Comparison of ENCODE assay signal across 8 mouse cellular contexts in genomic region chr9:98424725-98425210, GRCm38 (mm10). TPM values are rescaled to one million over a fixed set of nuclear protein-coding genes. Genes with fewer than 3 reads are reported as not detected.
DNase-seq lines count a peak whose midpoint lies in the region; ATAC-seq and TF ChIP-seq lines count a peak whose summit lies in the region.

No protein-coding gene starts in this region.

- no peaks in the 10 kb centered on the region for H3K27me3 ChIP-seq in embryonic facial prominence, embryonic 13.5 days
- H3K27me3 ChIP-seq in heart, embryonic 15.5 days, result peaks cover 12% of the 10 kb centered on the region; the same call in 1 of the 2 replicates
- no peaks in the 10 kb centered on the region for H3K27me3 ChIP-seq in stomach, embryonic 15.5 days (replicated peaks)
- H3K27me3 ChIP-seq in cerebellum, adult 2 months (ENCODE audit: control insufficient read depth, insufficient read depth, low read length), result peaks cover 3% of the 10 kb centered on the region; the same call in 1 of the 2 replicates

- no peak for ATAC-seq in embryonic facial prominence, embryonic 13.5 days (ENCODE audit: insufficient number of reproducible peaks, insufficient read depth, low FRiP score, low TSS enrichment, low read depth)
- ATAC-seq in heart, embryonic 15.5 days (replicated peaks; ENCODE audit: insufficient number of reproducible peaks, insufficient read depth, low FRiP score, low read depth), result peak; percentile 60
- ATAC-seq in megakaryocyte, adult 5-6 weeks (ENCODE audit: poor library complexity, severe bottlenecking), result peak; percentile 51
- peak; percentile 76 for ATAC-seq in stomach, embryonic 15.5 days (ENCODE audit: insufficient read depth, low FRiP score, low read depth)

- no peak for TF ChIP-seq CTCF in cerebellum, adult 2 months (IDR thresholded peaks at IDR 0.05; ENCODE audit: borderline replicate concordance, insufficient read depth, low read depth, low read length)

- peaks cover 56% of the 10 kb centered on the region for H3K4me1 ChIP-seq in embryonic facial prominence, embryonic 13.5 days
- peaks cover 26% of the 10 kb centered on the region for H3K4me1 ChIP-seq in heart, embryonic 15.5 days (replicated peaks)
- H3K4me1 ChIP-seq in stomach, embryonic 15.5 days, result peaks cover 29% of the 10 kb centered on the region
- H3K4me1 ChIP-seq in cerebellum, adult 2 months (ENCODE audit: control insufficient read depth, insufficient read depth, low read length), result no peaks in the 10 kb centered on the region

- H3K4me3 ChIP-seq in embryonic facial prominence, embryonic 13.5 days, result peak overlapping the region; percentile 62
- H3K4me3 ChIP-seq in heart, embryonic 15.5 days, result peak overlapping the region; percentile 70
- H3K4me3 ChIP-seq in stomach, embryonic 15.5 days (replicated peaks), result peak overlapping the region; percentile 66
- no peak overlapping the region for H3K4me3 ChIP-seq in cerebellum, adult 2 months (replicated peaks; ENCODE audit: insufficient read depth, low read depth, low read length)

- H3K4me2 ChIP-seq in embryonic facial prominence, embryonic 13.5 days, result peak overlapping the region; percentile 75
- peak overlapping the region; percentile 92 for H3K4me2 ChIP-seq in heart, embryonic 15.5 days
- H3K4me2 ChIP-seq in stomach, embryonic 15.5 days, result peak overlapping the region; percentile 89

- H3K9me3 ChIP-seq in embryonic facial prominence, embryonic 13.5 days, result no peaks in the 10 kb centered on the region
- H3K9me3 ChIP-seq in heart, embryonic 15.5 days (replicated peaks), result no peaks in the 10 kb centered on the region
- H3K9me3 ChIP-seq in stomach, embryonic 15.5 days, result no peaks in the 10 kb centered on the region

- no peaks in the 10 kb centered on the region for H3K36me3 ChIP-seq in embryonic facial prominence, embryonic 13.5 days
- no peaks in the 10 kb centered on the region for H3K36me3 ChIP-seq in heart, embryonic 15.5 days
- no peaks in the 10 kb centered on the region for H3K36me3 ChIP-seq in stomach, embryonic 15.5 days

- no peak overlapping the region for H3K27ac ChIP-seq in embryonic facial prominence, embryonic 13.5 days
- peak overlapping the region; percentile 86 for H3K27ac ChIP-seq in heart, embryonic 15.5 days
- peak overlapping the region; percentile 55; the same call in 1 of the 2 replicates for H3K27ac ChIP-seq in stomach, embryonic 15.5 days
- no peak overlapping the region for H3K27ac ChIP-seq in cerebellum, adult 2 months (ENCODE audit: insufficient read depth, low read length)

- DNase-seq in cerebellum, postnatal 25 days, result peak; percentile 9 to 10
- DNase-seq in cerebellum, adult 9-11 months, result no peak
- DNase-seq in kidney, postnatal 10 days, result peak; percentile 80
- DNase-seq in cerebellum, adult 2 months, result no peak

- TF ChIP-seq POLR2A in cerebellum, adult 2 months (IDR thresholded peaks at IDR 0.05; ENCODE audit: borderline replicate concordance, insufficient read depth, low read length), result no peak

- peak overlapping the region; percentile 74 for H3K9ac ChIP-seq in embryonic facial prominence, embryonic 13.5 days
- H3K9ac ChIP-seq in heart, embryonic 15.5 days, result peak overlapping the region; percentile 67
- peak overlapping the region; percentile 61 for H3K9ac ChIP-seq in stomach, embryonic 15.5 days

- WGBS in embryonic facial prominence, embryonic 13.5 days, result under 1% methylated on average over 42 of the region's 42 CpGs
- WGBS in heart, embryonic 15.5 days, result 0% methylated on average over 38 of the region's 42 CpGs
- under 1% methylated on average over 42 of the region's 42 CpGs for WGBS in stomach, embryonic 15.5 days
- 2% methylated on average over 42 of the region's 42 CpGs for WGBS in cerebellum, adult 2 months

RNA-seq across cellular contexts. Expression of gene Rbp1, which starts 2.0 kb away (rescaled TPM):
- 54.1 and 61.1 TPM in 2 replicates for polyA plus RNA-seq in embryonic facial prominence, embryonic 13.5 days (2015; fragmentation: Nextera tagmentation; extraction: Ambion mirVana)
- 51.7 and 53.7 TPM in 2 replicates for polyA plus RNA-seq in heart, embryonic 15.5 days (2015; fragmentation: Nextera tagmentation; extraction: Ambion mirVana)
- total RNA-seq in megakaryocyte, adult 5-6 weeks (2015), result not detected in 2 replicates
- total RNA-seq in megakaryocyte, adult 5-6 weeks (2017), result not detected in 2 replicates
- 65.2 and 79.9 TPM in 2 replicates for polyA plus RNA-seq in stomach, embryonic 15.5 days (2015; fragmentation: Nextera tagmentation; extraction: Ambion mirVana)
- 6.2 and 11.0 TPM in 2 replicates for polyA plus RNA-seq in cerebellum, adult 2 months (2012; rRNA removed)

Comparison
In these comparisons a context has a peak if more than half of its experiments do, and no peak if none do; other contexts are left out.
1. DNase-seq: peak in cerebellum, postnatal 25 days (2 of 2) and kidney, postnatal 10 days (single experiment); none in cerebellum, adult 9-11 months (single experiment) and cerebellum, adult 2 months (0 of 2).
2. H3K27ac ChIP-seq: peak in heart, embryonic 15.5 days (single experiment) and stomach, embryonic 15.5 days (single experiment); none in embryonic facial prominence, embryonic 13.5 days (single experiment) and cerebellum, adult 2 months (single experiment).
3. Peak in every context shown above with its lines, with median percentiles within 50 percentile points of each other: H3K4me2 ChIP-seq and H3K9ac ChIP-seq.